Mouse (Mus musculus): ENCODE results near the gene Nhsl1.

GRCm38 (mm10) chr10:18328331-18328908 lies 9.6 kb downstream of the Nhsl1 start:
- no peak for TF ChIP-seq POLR2A (IDR thresholded peaks at IDR 0.05; ENCODE audit: control insufficient read depth, low read depth, low read length)
- no peak for TF ChIP-seq CTCF (IDR thresholded peaks at IDR 0.05; ENCODE audit: control insufficient read depth, insufficient read depth, insufficient replicate concordance, low read depth, low read length)

All from testis, adult 2 months (tissue).